Mouse (Mus musculus): ENCODE data around the gene Ccdc141.

GRCm38 (mm10) chr2:77133407-77133806 lies 37.0 kb downstream of the Ccdc141 start:
- TF ChIP-seq POLR2AphosphoS2 (IDR thresholded peaks at IDR 0.05; ENCODE audit: insufficient read length, low read depth), result no peak
- TF ChIP-seq POLR2A (IDR thresholded peaks at IDR 0.05; ENCODE audit: insufficient read length, low read depth), result no peak
- no peak for TF ChIP-seq USF1 (IDR thresholded peaks at IDR 0.05; ENCODE audit: low read depth)
- no peak for TF ChIP-seq E2F4 (IDR thresholded peaks at IDR 0.05; ENCODE audit: insufficient read depth)
- TF ChIP-seq MAX (IDR thresholded peaks at IDR 0.05; ENCODE audit: low read depth), result no peak
- TF ChIP-seq TCF12 (IDR thresholded peaks at IDR 0.05; ENCODE audit: insufficient read depth, poor library complexity, severe bottlenecking), result no peak
- no peak for TF ChIP-seq CEBPB (IDR thresholded peaks at IDR 0.05; ENCODE audit: insufficient read depth, poor library complexity, severe bottlenecking)
- no peak for TF ChIP-seq MYOD1 (IDR thresholded peaks at IDR 0.05; ENCODE audit: control insufficient read depth in 1 of 3, insufficient read length in 2 of 3, low read depth in 2 of 3)
- TF ChIP-seq MYOG (IDR thresholded peaks at IDR 0.05; ENCODE audit: control insufficient read depth in 1 of 3, insufficient read depth in 1 of 3, insufficient read length in 2 of 3, low read depth in 2 of 3), result no peak
- TF ChIP-seq REST (IDR thresholded peaks at IDR 0.05; ENCODE audit: insufficient read depth, insufficient read length), result no peak
- TF ChIP-seq SRF (IDR thresholded peaks at IDR 0.05; ENCODE audit: control insufficient read depth, insufficient read length, low read depth), result no peak

Measured in myocyte (in vitro differentiated cells).